Mouse (Mus musculus) heart, postnatal 0 days (tissue): ENCODE measurements around the gene Gm42791. TPM values are rescaled to one million over a fixed set of nuclear protein-coding genes. Genes with fewer than 3 reads are reported as not detected.

ENCODE experiments used
- ATAC-seq: fragments of 200-750 bp; cut with Nextera tagmentation; 2 replicates; pipeline ENCODE4 v1.8.0; 2017; ENCODE audit warnings: low read depth, moderate number of reproducible peaks, moderate library complexity; ENCODE audit not compliant: insufficient read depth
- DNase-seq: peaks from one replicate; pipeline ENCODE4 v3.0.0-alpha.2; 2016; ENCODE audit warnings: low spot score
- H3K27ac ChIP-seq: fragments of 300-500 bp; sonication (generic); 2 replicates; pipeline ENCODE4 v1.5.1; 2014; ENCODE audit warnings: low read depth, mild to moderate bottlenecking
- H3K27me3 ChIP-seq: fragments of 300-500 bp; sonication (generic); 2 replicates; pipeline ENCODE4 v1.6.1; 2014; ENCODE audit warnings: low read length, mixed read lengths; ENCODE audit not compliant: control insufficient read depth, insufficient read depth
- H3K36me3 ChIP-seq: fragments of 300-500 bp; sonication (generic); replicated peaks from 2 replicates; pipeline ENCODE4 v1.6.1; 2014; ENCODE audit warnings: low read length, mixed read lengths; ENCODE audit not compliant: control insufficient read depth, insufficient read depth
- H3K4me1 ChIP-seq: fragments of 300-500 bp; sonication (generic); 2 replicates; pipeline ENCODE4 v1.6.1; 2014; ENCODE audit warnings: antibody characterized with exemption; ENCODE audit not compliant: control insufficient read depth, insufficient read depth
- H3K4me2 ChIP-seq: fragments of 300-500 bp; sonication (generic); 2 replicates; pipeline ENCODE4 v1.6.1; 2014; ENCODE audit warnings: low read depth, mild to moderate bottlenecking, low read length, moderate library complexity
- H3K4me3 ChIP-seq: fragments of 300-500 bp; sonication (generic); 2 replicates; pipeline ENCODE4 v1.5.1; 2014; ENCODE audit warnings: low read depth, low read length
- H3K9ac ChIP-seq: fragments of 300-500 bp; sonication (generic); replicated peaks from 2 replicates; pipeline ENCODE4 v1.6.1; 2014; ENCODE audit warnings: low read depth, low read length, mixed read lengths
- H3K9me3 ChIP-seq: fragments of 300-500 bp; sonication (generic); replicated peaks from 2 replicates; pipeline ENCODE4 v1.6.1; 2016; ENCODE audit warnings: low read length; ENCODE audit not compliant: control insufficient read depth
- CTCF ChIP-seq: IDR thresholded peaks from 2 replicates; pipeline ENCODE4 v1.5.1; 2016; ENCODE audit warnings: antibody characterized with exemption, control low read depth, low read depth
- EP300 ChIP-seq: IDR thresholded peaks from 2 replicates; pipeline ENCODE4 v1.6.1; 2016; ENCODE audit warnings: antibody characterized with exemption, low read depth
- WGBS: fragments of 180-500 bp; shearing (Covaris S2); extraction: QIAGEN DNeasy Blood & Tissue Kit; methylation state at CpG from one replicate; pipeline ENCODE4 v1.1.7; 2014; 5-methylcytosine and 5-hydroxymethylcytosine counted together
- polyA plus RNA-seq: library from polyadenylated mRNA; unstranded; fragments of >200 nt; fragmentation: Nextera tagmentation; extraction: Ambion mirVana; gene quantifications from 2 replicates; pipeline ENCODE4 v1.2.1, GENCODE M21; 2015
- total RNA-seq: library from RNA; depleted of rRNA; stranded (reverse); fragments of >200 nt; gene quantifications from 2 replicates; pipeline ENCODE4 v1.2.3, GENCODE M21; 2014; ENCODE audit warnings: low replicate concordance; rRNA removed

Gm42791 gene
- total and polyA plus RNA-seq, 2 experiments from 2014 or later, result 1.00 TPM; not detected in 1

GRCm38 (mm10) chr5:148857522-148857921, 137.4 kb downstream of the Gm42791 start:
- Histone ChIP-seq H3K27me3 (no peaks in the 10 kb centered on the region), H3K4me1 (no peaks in the 10 kb centered on the region), H3K9ac (no peak overlapping the region), H3K4me3 (no peak overlapping the region), H3K4me2 (no peak overlapping the region), H3K9me3 (no peaks in the 10 kb centered on the region), H3K36me3 (no peaks in the 10 kb centered on the region), H3K27ac (no peak overlapping the region)
- WGBS, result 64% methylated on average over 3 of the region's 3 CpGs
- no peak for ATAC-seq
- TF ChIP-seq EP300, result no peak
- no peak for TF ChIP-seq CTCF
- no peak for DNase-seq

- Histone ChIP-seq H3K27ac (no peak overlapping the region), H3K36me3 (no peaks in the 10 kb centered on the region), H3K9me3 (no peaks in the 10 kb centered on the region), H3K4me1 (no peaks in the 10 kb centered on the region), H3K9ac (no peak overlapping the region), H3K4me2 (no peak overlapping the region), H3K4me3 (no peak overlapping the region), H3K27me3 (no peaks in the 10 kb centered on the region)
- TF ChIP-seq EP300, result no peak
- TF ChIP-seq CTCF, result no peak
- DNase-seq, result no peak
- ATAC-seq, result no peak
- WGBS, result 80% methylated on average over 8 of the region's 8 CpGs
Measured at GRCm38 (mm10) chr5:148855047-148855446, 139.9 kb downstream of the Gm42791 start.

- TF ChIP-seq EP300, result no peak
- no peak for TF ChIP-seq CTCF
- Histone ChIP-seq H3K9me3 (no peaks in the 10 kb centered on the region), H3K9ac (no peak overlapping the region), H3K4me1 (no peaks in the 10 kb centered on the region), H3K4me3 (no peak overlapping the region), H3K36me3 (no peaks in the 10 kb centered on the region), H3K27ac (no peak overlapping the region), H3K27me3 (no peaks in the 10 kb centered on the region), H3K4me2 (no peak overlapping the region)
- DNase-seq (no peak), ATAC-seq (no peak)
- WGBS, result 42% methylated on average over 5 of the region's 5 CpGs
Measured at GRCm38 (mm10) chr5:148854166-148854565, 140.8 kb downstream of the Gm42791 start.

GRCm38 (mm10) chr5:148849516-148849915, 145.4 kb downstream of the Gm42791 start:
- WGBS, result 76% methylated on average over 6 of the region's 6 CpGs
- Histone ChIP-seq H3K4me3 (no peak overlapping the region), H3K4me2 (no peak overlapping the region), H3K27me3 (no peaks in the 10 kb centered on the region), H3K36me3 (no peaks in the 10 kb centered on the region), H3K4me1 (no peaks in the 10 kb centered on the region), H3K9ac (no peak overlapping the region), H3K9me3 (no peaks in the 10 kb centered on the region), H3K27ac (no peak overlapping the region)
- DNase-seq, result no peak
- no peak for TF ChIP-seq EP300
- no peak for TF ChIP-seq CTCF
- no peak for ATAC-seq

- Histone ChIP-seq H3K36me3 (no peaks in the 10 kb centered on the region), H3K9me3 (no peaks in the 10 kb centered on the region), H3K27ac (no peak overlapping the region), H3K4me2 (no peak overlapping the region), H3K4me3 (no peak overlapping the region), H3K4me1 (no peaks in the 10 kb centered on the region), H3K9ac (no peak overlapping the region), H3K27me3 (no peaks in the 10 kb centered on the region)
- no peak for DNase-seq
- no peak for ATAC-seq
- whole genome bisulfite sequencing, result 91% methylated on average over 5 of the region's 5 CpGs
- TF ChIP-seq EP300, result no peak
- no peak for TF ChIP-seq CTCF
Measured at GRCm38 (mm10) chr5:148847032-148847431, 147.9 kb downstream of the Gm42791 start.

Other genes starting within 250 kb of the Gm42791 start
- gene Katnal1, start 65.8 kb downstream of the Gm42791 start, total RNA-seq, result 5.4 and 21.1 TPM in 2 replicates
- 8.0 and 8.4 TPM in 2 replicates for gene Katnal1, start 65.8 kb downstream of the Gm42791 start, polyA plus RNA-seq
- 18.9 and 23.6 TPM in 2 replicates for gene Uspl1, start 189.2 kb upstream of the Gm42791 start, total RNA-seq
- 17.6 and 17.8 TPM in 2 replicates for gene Uspl1, start 189.2 kb upstream of the Gm42791 start, polyA plus RNA-seq
- 107 and 193 TPM in 2 replicates for gene Hmgb1, start 189.3 kb upstream of the Gm42791 start, total RNA-seq
- 495 and 540 TPM in 2 replicates for gene Hmgb1, start 189.3 kb upstream of the Gm42791 start, polyA plus RNA-seq